Mouse (Mus musculus) lung, adult 2 months (tissue): ENCODE measurements at regions not wholly inside any gene's neighbourhood (a gene's known extent, or its start where the extent isn't known, plus 50 kb on each side); places are given as distances from the start of the nearest gene placed in this dataset.
"Not testable (repeated sequence)": the region's sequence is repeated elsewhere in the genome, so short reads cannot be mapped to it uniquely, and the experiment has no call there.

Experiments
- CTCF ChIP-seq: fragments of 200-500 bp; IDR thresholded peaks from 2 replicates; pipeline ENCODE4 v1.5.1; 2011; ENCODE audit warnings: mild to moderate bottlenecking, low read length, control low read depth; ENCODE audit not compliant: insufficient read depth
- POLR2A ChIP-seq: fragments of 200-500 bp; IDR thresholded peaks from 2 replicates; pipeline ENCODE4 v1.6.1; 2011; ENCODE audit warnings: low read depth, mild to moderate bottlenecking, control low read depth, low read length, borderline replicate concordance; ENCODE audit errors: extremely low read depth

- not testable (repeated sequence) for TF ChIP-seq POLR2A, CTCF
These were observed 228.9 kb downstream of the Trib2 start for GRCm38 (mm10) chr12:15587864-15588263.
